Mouse (Mus musculus): ENCODE measurements at regions not wholly inside any gene's neighbourhood (a gene's known extent, or its start where the extent isn't known, plus 50 kb on each side); places are given as distances from the start of the nearest gene placed in this dataset.

DNA sequence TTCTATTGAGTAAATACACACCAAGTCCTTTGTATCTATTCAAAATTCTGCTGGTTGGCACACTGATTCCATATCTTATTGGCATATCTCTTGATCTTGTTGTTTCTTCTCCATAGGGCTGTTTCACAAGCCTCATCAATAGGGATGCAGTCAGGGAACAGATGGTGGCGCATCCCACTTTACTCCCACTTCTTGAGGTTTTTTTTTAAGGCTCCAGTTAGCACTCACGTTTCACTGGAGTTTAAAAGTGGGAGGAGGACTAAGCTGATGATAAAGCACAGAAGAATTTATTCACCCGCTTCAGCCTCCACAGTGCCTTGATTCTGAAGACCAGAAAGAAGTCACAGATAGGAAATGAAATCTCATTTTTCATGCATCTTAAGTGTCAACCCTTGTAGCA is 199.8 kb downstream of the Fam198b start:
- TF ChIP-seq POLR2A (IDR thresholded peaks at IDR 0.05; ENCODE audit: low read depth, low read length) (no peak), CTCF (conservative IDR thresholded peaks at IDR 0.05 in 1 of 2, IDR thresholded peaks at IDR 0.05 in 1 of 2; ENCODE audit: low read depth in 2 of 2, low read length in 2 of 2) (no peak), JUND (conservative IDR thresholded peaks at IDR 0.05; ENCODE audit: low read depth, low read length) (no peak), RAD21 (IDR thresholded peaks at IDR 0.05; ENCODE audit: low read depth, low read length) (no peak), ZKSCAN1 (IDR thresholded peaks at IDR 0.05; ENCODE audit: borderline replicate concordance, low read depth, low read length) (no peak), E2F4 (IDR thresholded peaks at IDR 0.05; ENCODE audit: insufficient replicate concordance, low read depth, low read length) (no peak), MAX (IDR thresholded peaks at IDR 0.05; ENCODE audit: low read length) (no peak), ETS1 (conservative IDR thresholded peaks at IDR 0.05; ENCODE audit: low read depth, low read length) (no peak), EP300 (IDR thresholded peaks at IDR 0.05; ENCODE audit: low read length) (no peak), TBP (conservative IDR thresholded peaks at IDR 0.05; ENCODE audit: low read depth, low read length) (no peak), SIN3A (IDR thresholded peaks at IDR 0.05; ENCODE audit: low read length) (no peak), CHD1 (IDR thresholded peaks at IDR 0.05; ENCODE audit: low read depth, low read length) (no peak), SMC3 (IDR thresholded peaks at IDR 0.05; ENCODE audit: low read depth, low read length) (no peak)
